Mouse (Mus musculus) hindbrain, embryonic 13.5 days (tissue): ENCODE data around the gene Dynll1. TPM values are rescaled to one million over a fixed set of nuclear protein-coding genes. Genes with fewer than 3 reads are reported as not detected.
"Not testable (repeated sequence)": the region's sequence is repeated elsewhere in the genome, so short reads cannot be mapped to it uniquely, and the experiment has no call there.

Experiments
- ATAC-seq: fragments of 200-750 bp; cut with Nextera tagmentation; 2 replicates; pipeline ENCODE4 v1.8.0; 2017; ENCODE audit warnings: moderate TSS enrichment; ENCODE audit not compliant: low FRiP score
- H3K27ac ChIP-seq: fragments of 300-500 bp; sonication (generic); 2 replicates; pipeline ENCODE4 v1.5.1; 2015; ENCODE audit warnings: inconsistent platforms, mild to moderate bottlenecking, moderate library complexity
- H3K27me3 ChIP-seq: fragments of 300-500 bp; sonication (generic); 2 replicates; pipeline ENCODE4 v1.6.1; 2015; ENCODE audit warnings: mild to moderate bottlenecking, inconsistent platforms
- H3K36me3 ChIP-seq: fragments of 300-500 bp; sonication (generic); 2 replicates; pipeline ENCODE4 v1.6.1; 2015; ENCODE audit warnings: mild to moderate bottlenecking, inconsistent platforms
- H3K4me1 ChIP-seq: fragments of 300-500 bp; sonication (generic); replicated peaks from 2 replicates; pipeline ENCODE4 v1.6.1; 2015; ENCODE audit warnings: inconsistent platforms
- H3K4me2 ChIP-seq: fragments of 300-500 bp; sonication (generic); 2 replicates; pipeline ENCODE4 v1.6.1; 2015; ENCODE audit warnings: inconsistent platforms, mild to moderate bottlenecking, moderate library complexity
- H3K4me3 ChIP-seq: fragments of 300-500 bp; sonication (generic); 2 replicates; pipeline ENCODE4 v1.5.1; 2015; ENCODE audit warnings: mild to moderate bottlenecking, inconsistent platforms
- H3K9ac ChIP-seq: fragments of 300-500 bp; sonication (generic); 2 replicates; pipeline ENCODE4 v1.6.1; 2015; ENCODE audit warnings: mild to moderate bottlenecking, inconsistent platforms
- H3K9me3 ChIP-seq: fragments of 300-500 bp; sonication (generic); 2 replicates; pipeline ENCODE4 v1.6.1; 2016; ENCODE audit warnings: inconsistent platforms
- WGBS: fragments of 180-500 bp; shearing (Covaris S2); methylation state at CpG from one replicate; pipeline ENCODE4 v1.1.7; 2015; 5-methylcytosine and 5-hydroxymethylcytosine counted together
- polyA plus RNA-seq: library from polyadenylated mRNA; unstranded; fragments of >200 nt; fragmentation: Nextera tagmentation; extraction: Ambion mirVana; gene quantifications from 2 replicates; pipeline ENCODE4 v1.2.1, GENCODE M21; 2015

The Dynll1 gene
- polyA plus RNA-seq, 1 experiment from 2014 or later = 1,377 TPM

DNA sequence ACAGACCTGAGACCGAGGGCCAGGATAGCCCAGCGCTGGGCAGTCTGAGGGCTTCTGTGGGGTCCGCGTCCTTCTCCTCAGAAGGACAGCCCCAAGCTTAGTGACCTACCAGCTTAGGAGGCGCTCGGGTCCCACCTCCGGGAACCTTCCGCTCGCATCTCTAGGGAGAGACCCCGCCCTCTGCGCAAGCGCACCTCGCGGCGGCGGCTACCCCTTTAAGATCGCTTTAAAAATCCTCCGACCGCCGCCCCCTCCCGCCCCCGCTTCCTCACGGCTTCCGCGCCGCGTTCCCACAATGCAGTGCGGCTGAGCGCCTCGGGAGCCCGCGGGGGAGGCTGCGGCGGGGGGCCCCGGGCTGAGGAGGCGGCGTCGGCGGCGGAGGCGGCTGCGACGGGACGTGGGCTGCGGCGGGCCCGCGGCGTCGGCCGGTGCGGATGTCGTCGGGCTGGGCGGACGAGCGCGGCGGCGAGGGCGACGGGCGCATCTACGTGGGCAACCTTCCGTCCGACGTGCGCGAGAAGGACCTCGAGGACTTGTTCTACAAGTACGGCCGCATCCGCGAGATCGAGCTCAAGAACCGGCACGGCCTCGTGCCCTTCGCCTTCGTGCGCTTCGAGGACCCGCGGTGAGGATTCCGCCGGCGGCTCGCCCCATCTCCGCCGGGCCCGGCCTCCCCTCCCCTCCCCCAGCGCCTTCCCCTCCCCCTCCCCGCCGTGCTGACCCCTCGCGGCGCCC lies 26.2 kb upstream of the Dynll1 start, which contains the start of gene Srsf9:
Gene Srsf9, plus strand, starts transcription at position 303 of the 735 bp plus-strand sequence.
- Histone ChIP-seq H3K4me3 (peak within 1 kb of the TSS; percentile 98), H3K4me2 (peak within 1 kb of the TSS; percentile 93), H3K27me3 (no peaks in the 10 kb centered on the region), H3K36me3 (peaks cover 22% of the 10 kb centered on the region), H3K9ac (peak within 1 kb of the TSS; percentile 94), H3K4me1 (peaks cover 42% of the 10 kb centered on the region), H3K9me3 (no peaks in the 10 kb centered on the region), H3K27ac (peak within 1 kb of the TSS; percentile 93)
- ATAC-seq = peak; percentile 93
- WGBS = under 1% methylated on average over 74 of the region's 97 CpGs

DNA sequence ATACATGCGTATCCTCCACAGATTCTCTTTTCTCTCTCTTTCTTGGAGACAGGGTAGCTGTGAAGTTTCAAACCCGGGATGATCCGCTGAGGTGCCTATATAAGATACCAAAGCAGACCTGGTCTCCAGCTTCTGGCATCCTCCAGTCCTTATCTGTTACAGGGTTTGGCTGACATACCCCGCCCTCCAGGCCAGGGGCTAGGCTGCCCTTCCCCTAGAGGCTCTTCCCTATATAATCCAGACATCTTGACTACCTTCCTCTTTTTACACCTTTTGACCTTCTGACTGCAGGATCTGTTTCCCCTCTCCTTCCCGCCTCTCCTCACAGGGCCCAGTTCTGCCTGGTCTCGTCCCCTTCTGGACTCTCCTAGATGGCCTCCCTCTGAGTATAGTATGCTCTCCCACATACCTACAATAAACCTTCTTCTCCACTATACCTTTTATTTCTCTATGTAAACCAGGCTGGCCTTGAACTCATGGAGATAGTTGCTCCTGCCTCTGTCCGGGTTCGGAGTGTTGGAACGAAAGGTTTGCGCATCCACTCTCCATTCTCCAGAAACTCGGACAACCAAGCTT lies 25.5 kb upstream of the Dynll1 start:
- Histone ChIP-seq H3K36me3 (peaks cover 15% of the 10 kb centered on the region), H3K27me3 (no peaks in the 10 kb centered on the region), H3K4me2 (peak overlapping the region; percentile 93), H3K9me3 (no peaks in the 10 kb centered on the region), H3K9ac (peak overlapping the region; percentile 94), H3K4me3 (peak overlapping the region; percentile 98), H3K27ac (peak overlapping the region; percentile 93), H3K4me1 (peaks cover 42% of the 10 kb centered on the region)
- WGBS = 31% methylated on average over 11 of the region's 11 CpGs
- peak; percentile 53 for ATAC-seq

DNA sequence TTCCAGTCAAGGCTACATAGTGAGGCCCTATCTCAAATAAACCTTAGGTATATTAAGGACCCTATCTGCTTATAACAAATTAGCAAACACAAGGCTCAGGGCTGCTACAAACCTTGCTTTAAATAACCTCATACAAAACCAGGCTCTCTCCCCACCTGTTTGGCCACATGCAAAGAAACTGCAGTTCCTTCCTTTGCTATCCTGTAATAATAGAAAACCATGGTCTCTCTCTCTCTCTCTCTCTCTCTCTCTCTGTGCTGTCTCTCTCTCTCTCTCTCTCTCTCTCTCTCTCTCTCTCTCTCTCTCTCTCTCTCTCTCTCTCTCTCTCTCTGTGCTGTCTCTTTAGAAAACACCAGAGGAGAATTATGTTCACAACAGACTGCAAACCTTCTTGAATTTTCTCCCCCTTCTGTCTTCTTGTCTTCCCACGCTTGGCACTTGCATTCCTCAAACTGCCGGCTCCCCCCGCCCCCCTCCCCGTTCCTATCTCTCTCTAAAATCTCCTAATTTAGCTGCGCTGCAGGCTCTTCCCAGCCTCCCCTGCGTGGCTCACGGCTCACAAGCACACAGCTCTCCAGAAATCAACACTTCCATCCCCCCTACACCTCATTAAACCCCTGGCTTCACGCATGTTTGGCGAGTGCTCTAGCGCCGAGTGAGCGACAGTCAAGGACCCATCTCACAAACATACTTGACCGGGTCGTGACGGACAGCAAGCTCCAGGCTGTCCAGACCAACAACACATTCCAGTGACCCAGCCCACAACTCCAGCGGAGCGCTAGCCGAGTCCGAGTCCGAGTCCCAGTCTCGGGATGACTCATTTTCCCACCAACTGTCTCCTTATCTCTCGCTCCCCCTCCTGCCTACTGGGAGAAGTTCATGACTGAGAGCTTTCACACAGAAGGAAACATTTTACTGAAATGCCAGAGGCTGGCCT lies 18.5 kb upstream of the Dynll1 start:
- no peaks in the 10 kb centered on the region for H3K36me3 ChIP-seq
- WGBS = under 1% methylated on average over 22 of the region's 22 CpGs
- H3K27me3 ChIP-seq = no peaks in the 10 kb centered on the region
- peaks cover 40% of the 10 kb centered on the region for H3K4me1 ChIP-seq
- peak; percentile 50 for ATAC-seq
- peak overlapping the region; percentile 65 for H3K9ac ChIP-seq
- H3K4me2 ChIP-seq = peak overlapping the region; percentile 77
- H3K4me3 ChIP-seq = peak overlapping the region; percentile 40
- no peaks in the 10 kb centered on the region for H3K9me3 ChIP-seq
- H3K27ac ChIP-seq = peak overlapping the region; percentile 80

DNA sequence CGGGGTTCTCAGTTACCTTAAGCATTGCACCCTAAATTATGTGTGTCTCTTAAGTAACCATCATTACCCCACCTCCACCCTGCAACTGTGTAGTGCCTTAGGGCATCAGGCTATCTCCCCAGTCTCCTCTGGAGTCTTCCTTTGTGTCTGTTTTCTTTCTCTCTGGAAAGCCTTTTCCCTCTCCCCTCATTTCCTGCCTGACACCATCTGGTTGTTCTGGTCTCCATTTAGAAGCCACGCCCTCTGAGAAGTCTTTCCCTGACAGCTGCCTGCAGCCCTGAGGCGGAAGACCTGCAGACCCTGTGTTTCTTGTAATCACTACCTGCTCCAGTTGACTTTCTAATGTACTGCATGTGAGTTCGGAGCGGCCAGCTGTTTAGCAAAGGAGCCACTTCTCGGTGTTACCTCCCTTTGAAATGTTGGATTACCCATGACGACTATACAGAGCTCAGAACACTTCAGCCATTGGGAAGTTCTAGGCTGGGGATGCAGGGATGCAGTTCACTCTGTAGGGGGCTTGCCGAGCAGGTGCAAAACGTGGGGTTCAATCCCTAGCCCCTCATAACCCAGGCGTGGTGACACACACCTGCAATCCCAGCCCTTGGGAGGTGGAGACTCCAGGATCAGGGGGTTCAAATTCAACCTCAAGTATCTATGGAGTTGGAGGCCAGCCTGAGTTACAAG lies 17.0 kb upstream of the Dynll1 start:
- Histone ChIP-seq H3K27ac (peak overlapping the region; percentile 88), H3K9me3 (no peaks in the 10 kb centered on the region), H3K4me2 (peak overlapping the region; percentile 16), H3K27me3 (no peaks in the 10 kb centered on the region), H3K4me3 (no peak overlapping the region), H3K9ac (peak overlapping the region; percentile 61; the same call in 1 of the 2 replicates), H3K4me1 (peaks cover 46% of the 10 kb centered on the region), H3K36me3 (no peaks in the 10 kb centered on the region)
- WGBS = 5% methylated on average over 10 of the region's 10 CpGs
- peak; percentile 68 for ATAC-seq

DNA sequence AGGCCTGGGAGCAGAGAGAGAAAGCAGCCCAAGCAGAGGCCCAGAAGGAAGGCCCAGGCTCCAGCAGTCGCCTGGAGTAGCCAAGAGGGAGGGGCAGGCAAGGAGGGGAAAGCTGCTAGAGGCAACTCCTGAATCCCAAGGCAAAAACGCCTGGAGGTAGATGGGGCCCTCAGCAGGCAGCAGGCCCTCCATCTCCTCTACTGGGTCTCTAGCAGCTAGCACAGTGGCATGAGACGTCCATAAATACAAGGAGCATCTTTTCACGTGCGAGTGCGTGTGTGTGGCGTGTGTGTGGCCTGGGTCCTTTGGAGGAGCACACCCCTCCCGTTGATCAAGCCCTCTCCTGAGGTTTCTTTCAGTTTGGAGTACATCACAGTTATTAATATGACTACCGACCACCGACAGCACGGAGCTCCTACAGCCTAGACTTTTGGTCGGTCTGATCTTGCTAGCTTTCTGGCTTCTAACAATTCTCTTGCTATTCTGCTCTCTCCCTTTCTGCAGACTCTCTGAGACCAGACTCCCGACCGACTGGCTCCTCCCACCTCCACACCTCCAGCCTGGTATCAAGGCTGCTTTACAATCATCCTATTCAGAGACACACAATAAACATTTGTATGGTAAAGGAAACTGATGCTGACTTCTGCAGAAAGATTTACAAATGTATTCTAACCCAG lies 16.3 kb upstream of the Dynll1 start:
- peak overlapping the region; percentile 88 for H3K27ac ChIP-seq
- 10% methylated on average over 14 of the region's 14 CpGs for WGBS
- peak overlapping the region; percentile 61 for H3K9ac ChIP-seq
- peak overlapping the region; percentile 16 for H3K4me2 ChIP-seq
- H3K4me1 ChIP-seq = peaks cover 46% of the 10 kb centered on the region
- no peak overlapping the region for H3K4me3 ChIP-seq
- ATAC-seq = peak; percentile 40; the same call in 1 of the 2 replicates
- H3K27me3 ChIP-seq = no peaks in the 10 kb centered on the region
- H3K36me3 ChIP-seq = no peaks in the 10 kb centered on the region
- no peaks in the 10 kb centered on the region for H3K9me3 ChIP-seq

DNA sequence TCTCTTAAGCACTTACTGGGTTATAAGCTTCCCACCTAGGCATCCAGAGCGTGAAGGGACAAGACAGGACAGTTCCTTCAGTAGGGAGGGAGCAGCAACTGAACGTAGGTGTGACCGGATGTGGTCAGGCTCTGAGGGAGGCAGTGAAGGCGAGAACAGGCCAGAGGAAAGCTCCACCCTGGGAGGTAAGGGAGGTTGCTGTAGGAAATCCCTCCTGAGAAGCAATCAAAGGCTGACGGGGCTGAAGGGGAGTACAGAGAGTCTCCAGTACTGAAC lies 12.8 kb upstream of the Dynll1 start:
- H3K4me2 ChIP-seq = no peak overlapping the region
- H3K36me3 ChIP-seq = no peaks in the 10 kb centered on the region; the same call in 1 of the 2 replicates
- H3K27me3 ChIP-seq = no peaks in the 10 kb centered on the region
- no peak overlapping the region for H3K4me3 ChIP-seq
- 0 out of 2 replicates have a peak overlapping the region, but pooled peaks have one; percentile 13 for H3K9ac ChIP-seq
- ATAC-seq = no peak
- H3K9me3 ChIP-seq = no peaks in the 10 kb centered on the region
- H3K4me1 ChIP-seq = peaks cover 32% of the 10 kb centered on the region
- WGBS = 56% methylated on average over 5 of the region's 5 CpGs
- H3K27ac ChIP-seq = 0 out of 2 replicates have a peak overlapping the region, but pooled peaks have one; percentile 30

DNA sequence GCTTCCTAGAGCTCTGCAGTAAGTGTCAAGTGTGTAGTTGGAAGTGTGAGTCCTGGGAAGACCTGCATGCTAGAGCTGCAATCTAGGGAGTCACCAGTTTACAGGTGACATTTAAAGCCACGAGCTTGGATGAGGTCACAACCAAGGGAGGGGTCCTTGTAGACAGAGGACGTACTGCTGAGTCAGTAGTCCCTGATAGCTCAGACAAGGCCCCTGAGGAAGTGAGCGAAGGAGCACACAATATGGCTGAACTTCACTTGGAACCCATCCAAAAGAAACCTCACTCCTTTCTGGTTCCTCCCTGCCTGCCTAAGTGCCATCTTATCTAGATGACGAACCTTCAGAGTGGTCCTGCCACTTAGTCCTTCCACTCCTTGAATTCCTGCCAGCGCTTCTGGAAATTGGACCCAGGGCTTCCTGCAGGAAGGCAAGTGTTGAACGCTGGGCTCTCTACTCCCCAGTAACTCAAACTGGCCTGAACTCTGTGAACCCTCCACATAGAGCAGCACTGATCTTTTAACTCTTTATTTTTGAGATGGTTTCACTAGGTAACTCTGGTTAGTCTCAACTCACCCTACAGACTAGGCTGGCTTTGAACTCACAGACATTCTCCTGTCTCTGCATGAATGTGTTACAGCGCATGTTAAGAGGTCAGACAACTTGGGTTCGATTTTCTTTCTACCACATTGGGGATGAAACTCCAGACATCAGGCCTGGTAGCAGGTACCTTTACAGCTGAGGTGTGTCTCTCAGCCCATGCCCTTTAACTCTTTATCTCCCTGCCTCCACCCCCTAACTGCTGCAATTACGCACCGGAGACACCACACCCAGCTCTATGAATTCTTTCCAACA lies 12.2 kb upstream of the Dynll1 start:
- H3K4me3 ChIP-seq = no peak overlapping the region
- no peak overlapping the region for H3K4me2 ChIP-seq
- no peaks in the 10 kb centered on the region; the same call in 1 of the 2 replicates for H3K36me3 ChIP-seq
- H3K4me1 ChIP-seq = peaks cover 27% of the 10 kb centered on the region
- no peaks in the 10 kb centered on the region; the same call in 1 of the 2 replicates for H3K27me3 ChIP-seq
- ATAC-seq = no peak
- H3K9ac ChIP-seq = no peak overlapping the region
- H3K27ac ChIP-seq = 0 out of 2 replicates have a peak overlapping the region, but pooled peaks have one; percentile 30
- 85% methylated on average over 10 of the region's 10 CpGs for WGBS
- no peaks in the 10 kb centered on the region for H3K9me3 ChIP-seq

DNA sequence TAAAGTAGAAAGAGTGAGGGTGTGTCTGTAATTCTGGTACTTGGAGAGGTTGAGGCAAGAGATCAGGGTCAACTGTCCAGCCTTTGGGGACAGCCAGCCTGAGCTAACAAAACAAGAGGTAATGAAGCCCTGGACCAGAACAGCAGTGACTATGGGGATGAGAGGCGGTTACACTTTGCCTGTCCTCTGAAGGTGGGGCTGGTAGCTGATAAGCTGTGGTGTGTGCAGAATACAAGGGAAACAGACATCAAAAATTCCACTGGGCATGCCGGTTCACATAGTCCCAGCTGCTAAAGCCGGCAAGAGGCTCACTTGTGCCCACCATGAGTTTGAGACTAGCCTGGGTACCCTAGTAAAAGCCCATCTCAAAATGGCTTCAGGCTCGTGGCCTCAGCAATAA lies 11.6 kb upstream of the Dynll1 start:
- peaks cover 20% of the 10 kb centered on the region for H3K4me1 ChIP-seq
- H3K4me3 ChIP-seq = no peak overlapping the region
- ATAC-seq = no peak
- H3K27me3 ChIP-seq = no peaks in the 10 kb centered on the region; the same call in 1 of the 2 replicates
- no peak overlapping the region for H3K9ac ChIP-seq
- WGBS = 80% methylated on average over 4 of the region's 4 CpGs
- no peaks in the 10 kb centered on the region; the same call in 1 of the 2 replicates for H3K36me3 ChIP-seq
- no peaks in the 10 kb centered on the region for H3K9me3 ChIP-seq
- H3K27ac ChIP-seq = no peak overlapping the region
- H3K4me2 ChIP-seq = no peak overlapping the region

DNA sequence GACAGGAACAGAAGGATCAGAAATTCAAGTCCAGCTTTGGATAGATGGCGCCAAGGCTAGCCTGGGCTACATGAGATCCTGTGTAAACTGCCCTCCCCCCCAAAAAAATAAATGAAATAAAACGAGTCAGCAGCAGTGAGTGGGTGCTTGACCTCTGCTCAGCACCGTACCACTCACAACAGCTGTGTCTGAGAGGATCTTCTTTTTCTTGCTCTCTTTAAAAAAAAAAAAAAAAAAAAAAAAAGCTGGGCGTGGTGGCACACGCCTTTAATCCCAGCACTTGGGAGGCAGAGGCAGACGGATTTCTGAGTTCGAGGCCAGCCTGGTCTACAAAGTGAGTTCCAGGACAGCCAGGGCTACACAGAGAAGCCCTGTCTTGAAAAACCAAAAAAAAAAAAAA lies 1.4 kb upstream of the Dynll1 start:
- H3K27ac ChIP-seq, H3K4me3 ChIP-seq, ATAC-seq, H3K9me3 ChIP-seq, H3K27me3 ChIP-seq: not testable (repeated sequence)
- peak overlapping the region; percentile 72; the same call in 1 of the 2 replicates for H3K9ac ChIP-seq
- WGBS = 87% methylated on average over 7 of the region's 7 CpGs
- H3K36me3 ChIP-seq = peaks cover 18% of the 10 kb centered on the region
- peaks cover 34% of the 10 kb centered on the region for H3K4me1 ChIP-seq
- peak overlapping the region; percentile 84; the same call in 1 of the 2 replicates for H3K4me2 ChIP-seq

DNA sequence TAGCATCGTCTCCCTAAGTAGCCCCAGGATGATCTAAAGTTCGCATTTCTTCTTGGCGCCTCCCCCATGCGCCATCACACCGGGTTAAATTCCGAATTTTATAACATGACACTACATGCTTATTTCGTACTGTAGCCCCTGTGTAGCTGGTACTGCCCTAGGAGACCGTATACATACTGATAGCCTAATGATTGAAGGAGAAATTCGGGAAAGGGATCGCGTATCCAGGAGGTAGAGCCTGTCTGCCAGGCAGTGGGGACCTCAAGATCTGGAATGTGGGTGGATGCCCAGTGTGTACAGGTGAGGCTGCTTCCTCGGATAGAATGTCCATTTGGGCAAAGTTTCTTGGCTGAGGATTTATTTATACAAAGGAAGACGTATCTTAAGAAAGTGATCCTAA lies 816 bp upstream of the Dynll1 start:
- Histone ChIP-seq H3K9ac (peak overlapping the region; percentile 72), H3K4me2 (peak overlapping the region; percentile 84), H3K4me3 (peak overlapping the region; percentile 86), H3K27me3 (peaks cover 7% of the 10 kb centered on the region; the same call in 1 of the 2 replicates), H3K27ac (peak overlapping the region; percentile 76; the same call in 1 of the 2 replicates), H3K36me3 (peaks cover 24% of the 10 kb centered on the region), H3K9me3 (no peaks in the 10 kb centered on the region), H3K4me1 (peaks cover 39% of the 10 kb centered on the region)
- peak; percentile 0; the same call in 1 of the 2 replicates for ATAC-seq
- 28% methylated on average over 13 of the region's 13 CpGs for WGBS
